Mouse (Mus musculus) MEL (cell line): ENCODE results near the gene Clip4. TPM values are rescaled to one million over a fixed set of nuclear protein-coding genes. Genes with fewer than 3 reads are reported as not detected.

Experiments
- DNase-seq: peaks from one replicate; pipeline ENCODE4 v3.0.0; 2011; ENCODE audit warnings: low read depth, low spot score
- H3K27ac ChIP-seq: 2 replicates; pipeline ENCODE4 v1.5.1; 2012; ENCODE audit warnings: low read depth, mild to moderate bottlenecking, control low read depth, low read length, moderate library complexity; ENCODE audit not compliant: control insufficient read depth
- H3K27me3 ChIP-seq, 2 experiments: fragments of 150-350 bp in 1 of 2; sonication (generic) in 1 of 2; 2 replicates each; pipeline ENCODE4 v1.6.1; 2012; ENCODE audit warnings: low read length in 2 of 2, mild to moderate bottlenecking in 2 of 2, improper control_type of control experiment in 1 of 2, moderate library complexity in 1 of 2; ENCODE audit not compliant: insufficient read depth in 2 of 2, control insufficient read depth in 1 of 2
- H3K36me3 ChIP-seq, 2 experiments: 2 replicates each; pipeline ENCODE4 v1.6.1; 2012 to 2014; ENCODE audit warnings: low read length in 2 of 2, improper control_type of control experiment in 1 of 2, inconsistent platforms in 1 of 2, mild to moderate bottlenecking in 1 of 2; ENCODE audit not compliant: insufficient read depth in 2 of 2, control insufficient read depth in 1 of 2
- H3K4me1 ChIP-seq, 2 experiments: fragments of 150-350 bp in 1 of 2; sonication (generic) in 1 of 2; 2 replicates each; pipeline ENCODE4 v1.6.1; 2012; ENCODE audit warnings: low read length in 2 of 2, improper control_type of control experiment in 1 of 2, mild to moderate bottlenecking in 1 of 2; ENCODE audit not compliant: insufficient read depth in 2 of 2, control insufficient read depth in 1 of 2
- H3K4me3 ChIP-seq, 2 experiments: fragments of 150-350 bp in 1 of 2; sonication (generic) in 1 of 2; 2 replicates each; pipeline ENCODE4 v1.5.1; 2012; ENCODE audit warnings: low read depth in 2 of 2, low read length in 2 of 2, mild to moderate bottlenecking in 2 of 2, moderate library complexity in 2 of 2, control low read depth in 1 of 2, improper control_type of control experiment in 1 of 2; ENCODE audit not compliant: control insufficient read depth in 1 of 2, insufficient read depth in 1 of 2
- H3K79me2 ChIP-seq: 2 replicates; pipeline ENCODE4 v1.6.1; 2012; ENCODE audit warnings: mild to moderate bottlenecking, low read length, moderate library complexity; ENCODE audit not compliant: control insufficient read depth, poor library complexity, insufficient read depth
- H3K9ac ChIP-seq: 2 replicates; pipeline ENCODE4 v1.6.1; 2012; ENCODE audit warnings: low read depth, mild to moderate bottlenecking, control low read depth, low read length, moderate library complexity; ENCODE audit not compliant: control insufficient read depth, poor library complexity, severe bottlenecking
- H3K9me3 ChIP-seq: fragments of 150-350 bp; sonication (generic); replicated peaks from 2 replicates; pipeline ENCODE4 v1.6.1; 2012; ENCODE audit warnings: mild to moderate bottlenecking, low read length, improper control_type of control experiment, moderate library complexity; ENCODE audit not compliant: insufficient read depth
- CHD1 ChIP-seq: IDR thresholded peaks from 2 replicates; pipeline ENCODE4 v1.6.1; 2012; ENCODE audit warnings: low read depth, mild to moderate bottlenecking, inconsistent platforms, low read length, improper control_type of control experiment
- CHD2 ChIP-seq: IDR thresholded peaks from 2 replicates; pipeline ENCODE4 v1.6.1; 2011; ENCODE audit warnings: low read length, improper control_type of control experiment
- E2F4 ChIP-seq: IDR thresholded peaks from 2 replicates; pipeline ENCODE4 v1.6.1; 2011; ENCODE audit warnings: low read depth, low read length, improper control_type of control experiment, borderline replicate concordance
- ELF1 ChIP-seq: IDR thresholded peaks from 2 replicates; pipeline ENCODE4 v1.6.1; 2014; ENCODE audit warnings: low read depth, mild to moderate bottlenecking, inconsistent platforms, low read length, improper control_type of control experiment, moderate library complexity
- ETS1 ChIP-seq: IDR thresholded peaks from 2 replicates; pipeline ENCODE4 v1.6.1; 2012; ENCODE audit warnings: low read depth, mild to moderate bottlenecking, inconsistent platforms, low read length, improper control_type of control experiment, moderate library complexity
- GATA1 ChIP-seq: IDR thresholded peaks from 2 replicates; pipeline ENCODE4 v1.6.1; 2011; ENCODE audit warnings: low read depth, low read length, improper control_type of control experiment
- HCFC1 ChIP-seq: IDR thresholded peaks from 2 replicates; pipeline ENCODE4 v1.6.1; 2012; ENCODE audit warnings: low read depth, mild to moderate bottlenecking, inconsistent platforms, low read length, improper control_type of control experiment, moderate library complexity
- MAFK ChIP-seq: IDR thresholded peaks from 2 replicates; pipeline ENCODE4 v1.6.1; 2011; ENCODE audit warnings: low read depth, mild to moderate bottlenecking, low read length, improper control_type of control experiment, borderline replicate concordance
- MAZ ChIP-seq: IDR thresholded peaks from 2 replicates; pipeline ENCODE4 v1.6.1; 2012; ENCODE audit warnings: low read depth, mild to moderate bottlenecking, inconsistent platforms, low read length, improper control_type of control experiment
- MEF2A ChIP-seq: IDR thresholded peaks from 2 replicates; pipeline ENCODE4 v1.6.1; 2014; ENCODE audit warnings: low read depth, mild to moderate bottlenecking, inconsistent platforms, low read length, improper control_type of control experiment; ENCODE audit not compliant: poor library complexity, insufficient replicate concordance, severe bottlenecking; ENCODE audit errors: extremely low read depth
- MYC ChIP-seq: IDR thresholded peaks from 2 replicates; pipeline ENCODE4 v1.6.1; 2011; ENCODE audit warnings: low read depth, mild to moderate bottlenecking, low read length, improper control_type of control experiment, moderate library complexity
- NELFE ChIP-seq: IDR thresholded peaks from 2 replicates; pipeline ENCODE4 v1.6.1; 2011; ENCODE audit warnings: low read depth, low read length, improper control_type of control experiment
- NRF1 ChIP-seq: IDR thresholded peaks from 2 replicates; pipeline ENCODE4 v1.6.1; 2014; ENCODE audit warnings: low read depth, mild to moderate bottlenecking, inconsistent platforms, low read length, improper control_type of control experiment, moderate library complexity; ENCODE audit not compliant: poor library complexity, insufficient read depth, severe bottlenecking
- POLR2A ChIP-seq, 2 experiments: IDR thresholded peaks; 2 replicates each; pipeline ENCODE4 v1.6.1; 2011 to 2012; ENCODE audit warnings: low read length in 2 of 2, mild to moderate bottlenecking in 2 of 2, control low read depth in 1 of 2, improper control_type of control experiment in 1 of 2, low read depth in 1 of 2, moderate library complexity in 1 of 2; ENCODE audit not compliant: control insufficient read depth in 1 of 2, insufficient read depth in 1 of 2, poor library complexity in 1 of 2
- POLR2AphosphoS2 ChIP-seq: IDR thresholded peaks from 2 replicates; pipeline ENCODE4 v1.6.1; 2011; ENCODE audit warnings: low read length, improper control_type of control experiment
- POLR2AphosphoS5 ChIP-seq: IDR thresholded peaks from 2 replicates; pipeline ENCODE4 v1.6.1; 2012; ENCODE audit warnings: low read depth, borderline replicate concordance, mild to moderate bottlenecking, inconsistent platforms, low read length, moderate library complexity, mixed read lengths
- RAD21 ChIP-seq: IDR thresholded peaks from 2 replicates; pipeline ENCODE4 v1.6.1; 2011; ENCODE audit warnings: mild to moderate bottlenecking, low read depth, low read length, improper control_type of control experiment
- RCOR1 ChIP-seq: IDR thresholded peaks from 2 replicates; pipeline ENCODE4 v1.6.1; 2012; ENCODE audit warnings: low read depth, mild to moderate bottlenecking, inconsistent platforms, low read length, improper control_type of control experiment
- TBP ChIP-seq: IDR thresholded peaks from 2 replicates; pipeline ENCODE4 v1.8.0; 2011; ENCODE audit warnings: low read depth, low read length, improper control_type of control experiment
- TCF12 ChIP-seq: IDR thresholded peaks from 2 replicates; pipeline ENCODE4 v1.6.1; 2014; ENCODE audit warnings: low read depth, mild to moderate bottlenecking, inconsistent platforms, low read length, improper control_type of control experiment, moderate library complexity
- UBTF ChIP-seq: IDR thresholded peaks from 2 replicates; pipeline ENCODE4 v1.6.1; 2012; ENCODE audit warnings: low read depth, mild to moderate bottlenecking, inconsistent platforms, low read length, improper control_type of control experiment, moderate library complexity, borderline replicate concordance; ENCODE audit not compliant: insufficient read depth
- USF1 ChIP-seq: IDR thresholded peaks from 2 replicates; pipeline ENCODE4 v1.6.1; 2014; ENCODE audit warnings: low read depth, mild to moderate bottlenecking, inconsistent platforms, low read length, improper control_type of control experiment, moderate library complexity
- USF2 ChIP-seq, 2 experiments: IDR thresholded peaks; 2 replicates each; pipeline ENCODE4 v1.6.1; 2011 to 2012; ENCODE audit warnings: improper control_type of control experiment in 2 of 2, low read length in 2 of 2, borderline replicate concordance in 1 of 2, inconsistent platforms in 1 of 2, low read depth in 1 of 2, mild to moderate bottlenecking in 1 of 2; ENCODE audit not compliant: insufficient read depth in 1 of 2
- ZKSCAN1 ChIP-seq: IDR thresholded peaks from 2 replicates; pipeline ENCODE4 v1.6.1; 2012; ENCODE audit warnings: low read depth, mild to moderate bottlenecking, inconsistent platforms, low read length, improper control_type of control experiment, moderate library complexity
- ZMIZ1 ChIP-seq: IDR thresholded peaks from 2 replicates; pipeline ENCODE4 v1.6.1; 2012; ENCODE audit warnings: low read depth, mild to moderate bottlenecking, inconsistent platforms, low read length, improper control_type of control experiment, moderate library complexity
- ZNF384 ChIP-seq: IDR thresholded peaks from 2 replicates; pipeline ENCODE4 v1.6.1; 2012; ENCODE audit warnings: low read depth, mild to moderate bottlenecking, inconsistent platforms, low read length, improper control_type of control experiment
- polyA plus RNA-seq, 2 experiments: library from polyadenylated mRNA; stranded (reverse) in 1 of 2; unstranded in 1 of 2; fragments of >175 nt in 1 of 2; fragments of >200 nt in 1 of 2; gene quantifications; 2 replicates each; pipeline versions ENCODE4 v1.2.1 to v1.2.4; 2012; ENCODE audit warnings: low replicate concordance in 2 of 2, low read depth in 1 of 2; ENCODE audit not compliant: insufficient read length in 2 of 2, insufficient read depth in 1 of 2, missing spikeins in 1 of 2
- total RNA-seq: library from RNA; depleted of rRNA; stranded (reverse); fragments of 300-350 nt; gene quantifications from 2 replicates; pipeline ENCODE4 v1.2.3, GENCODE M21; 2012

Clip4 gene
- total and polyA plus RNA-seq, 3 experiments: not detected

GRCm38 (mm10) chr17:71746114-71746513 is 22.2 kb upstream of the Clip4 start:
- TF ChIP-seq CHD2 (no peak), ZMIZ1 (no peak), POLR2AphosphoS5 (no peak), GATA1 (no peak), E2F4 (no peak), USF1 (no peak), ELF1 (no peak), RCOR1 (no peak), CHD1 (no peak), TBP (no peak), RAD21 (no peak), MAZ (no peak), MEF2A (no peak), ZNF384 (no peak), NELFE (no peak), ZKSCAN1 (no peak), MYC (no peak), HCFC1 (no peak), POLR2A (IDR thresholded peaks at IDR 0.05; ENCODE audit: control insufficient read depth in 1 of 2, insufficient read depth in 1 of 2, low read depth in 1 of 2, low read length in 2 of 2, poor library complexity in 1 of 2) (no peak), UBTF (no peak)
- TF ChIP-seq, all 39 proteins: peak for 0
- H3K4me1 ChIP-seq: no peaks in the 10 kb centered on the region
- H3K9me3 ChIP-seq: no peaks in the 10 kb centered on the region
- no peaks in the 10 kb centered on the region for H3K36me3 ChIP-seq
- no peaks in the 10 kb centered on the region; a peak in 1 of 4 replicates for H3K27me3 ChIP-seq
- H3K4me3 ChIP-seq: no peak overlapping the region
- DNase-seq: no peak
- H3K79me2 ChIP-seq: no peaks in the 10 kb centered on the region
- H3K9ac ChIP-seq: no peak overlapping the region
- H3K27ac ChIP-seq: no peak overlapping the region

GRCm38 (mm10) chr17:71747561-71747960 is 20.7 kb upstream of the Clip4 start:
- Histone ChIP-seq H3K27ac (no peak overlapping the region), H3K79me2 (no peaks in the 10 kb centered on the region), H3K9ac (no peak overlapping the region), H3K4me3 (no peak overlapping the region), H3K27me3 (no peaks in the 10 kb centered on the region; a peak in 1 of 4 replicates), H3K4me1 (no peaks in the 10 kb centered on the region), H3K36me3 (no peaks in the 10 kb centered on the region), H3K9me3 (no peaks in the 10 kb centered on the region)
- no peak for DNase-seq
- TF ChIP-seq MAFK (no peak), TCF12 (no peak), ETS1 (no peak), POLR2AphosphoS2 (no peak), NRF1 (no peak), USF2 (IDR thresholded peaks at IDR 0.05; ENCODE audit: borderline replicate concordance in 1 of 2, insufficient read depth in 1 of 2, low read depth in 1 of 2, low read length in 2 of 2) (no peak), TBP (no peak), POLR2A (IDR thresholded peaks at IDR 0.05; ENCODE audit: control insufficient read depth in 1 of 2, insufficient read depth in 1 of 2, low read depth in 1 of 2, low read length in 2 of 2, poor library complexity in 1 of 2) (no peak), ZNF384 (no peak), HCFC1 (no peak), RCOR1 (no peak), USF1 (no peak), NELFE (no peak), MYC (no peak)
